In genomic region chr11:98775348-98776051, GRCm38 (mm10) we compare ENCODE assay signal across 1 mouse cellular context.
TF ChIP-seq lines count a peak whose summit lies in the region.

No protein-coding gene starts in this region.

TF ChIP-seq in CH12.LX, 34 proteins besides CTCF, POLR2A, EP300 and RAD21:
- TF ChIP-seq MAFK (IDR thresholded peaks at IDR 0.05; ENCODE audit: insufficient replicate concordance, low read length) (no peak), JUN (IDR thresholded peaks at IDR 0.05; ENCODE audit: insufficient read depth, low read depth, low read length) (no peak), RCOR1 (conservative IDR thresholded peaks at IDR 0.05; ENCODE audit: low read depth, low read length) (no peak), PAX5 (IDR thresholded peaks at IDR 0.05; ENCODE audit: low read length) (no peak), CHD2 (IDR thresholded peaks at IDR 0.05; ENCODE audit: low read length) (peak; percentile 39; the same call in 1 of the 2 replicates), IRF4 (IDR thresholded peaks at IDR 0.05; ENCODE audit: low read depth, low read length) (no peak), POLR2AphosphoS2 (IDR thresholded peaks at IDR 0.05; ENCODE audit: low read depth, low read length) (no peak), MEF2A (IDR thresholded peaks at IDR 0.05; ENCODE audit: borderline replicate concordance, low read depth, low read length) (no peak), MYC (IDR thresholded peaks at IDR 0.05; ENCODE audit: low read depth, low read length) (peak; percentile 89), NELFE (IDR thresholded peaks at IDR 0.05; ENCODE audit: low read depth, low read length) (no peak; the same call in 1 of the 2 replicates), UBTF (IDR thresholded peaks at IDR 0.05; ENCODE audit: low read depth, low read length) (no peak), HCFC1 (IDR thresholded peaks at IDR 0.05; ENCODE audit: low read depth, low read length) (peak; percentile 95), TCF12 (IDR thresholded peaks at IDR 0.05; ENCODE audit: low read depth, low read length) (no peak), GABPA (IDR thresholded peaks at IDR 0.05; ENCODE audit: insufficient replicate concordance, low read depth, low read length) (peak; percentile 9; the same call in 1 of the 2 replicates), ZC3H11A (IDR thresholded peaks at IDR 0.05; ENCODE audit: low read depth, low read length) (no peak), BHLHE40 (IDR thresholded peaks at IDR 0.05; ENCODE audit: low read depth, low read length) (peak; percentile 86), SMC3 (IDR thresholded peaks at IDR 0.05; ENCODE audit: low read depth, low read length) (no peak), KAT2A (IDR thresholded peaks at IDR 0.05; ENCODE audit: insufficient replicate concordance, low read length) (peak; percentile 77; the same call in 1 of the 2 replicates), SIN3A (IDR thresholded peaks at IDR 0.05; ENCODE audit: low read length) (peak; percentile 82; the same call in 1 of the 2 replicates), MAX (IDR thresholded peaks at IDR 0.05; ENCODE audit: low read length) (peak; percentile 97), JUND (conservative IDR thresholded peaks at IDR 0.05; ENCODE audit: low read depth, low read length) (no peak), E2F4 (IDR thresholded peaks at IDR 0.05; ENCODE audit: insufficient replicate concordance, low read depth, low read length) (no peak), NRF1 (IDR thresholded peaks at IDR 0.05; ENCODE audit: low read depth, low read length) (peak; percentile 97), ZMIZ1 (IDR thresholded peaks at IDR 0.05; ENCODE audit: low read depth, low read length) (no peak), USF1 (IDR thresholded peaks at IDR 0.05; ENCODE audit: low read depth, low read length) (0 out of 2 replicates have a peak, but pooled peaks have one; percentile 27), ZKSCAN1 (IDR thresholded peaks at IDR 0.05; ENCODE audit: borderline replicate concordance, low read depth, low read length) (no peak), ZNF384 (IDR thresholded peaks at IDR 0.05; ENCODE audit: low read depth, low read length) (no peak), MAZ (IDR thresholded peaks at IDR 0.05; ENCODE audit: low read depth, low read length) (no peak), CHD1 (IDR thresholded peaks at IDR 0.05; ENCODE audit: low read depth, low read length) (no peak), ELF1 (IDR thresholded peaks at IDR 0.05; ENCODE audit: low read depth, low read length) (peak; percentile 59; the same call in 1 of the 2 replicates), USF2 (conservative IDR thresholded peaks at IDR 0.05; ENCODE audit: low read depth, low read length) (no peak), ETS1 (conservative IDR thresholded peaks at IDR 0.05; ENCODE audit: low read depth, low read length) (peak; percentile 62), MXI1 (IDR thresholded peaks at IDR 0.05; ENCODE audit: low read depth, low read length) (peak; percentile 94; the same call in 1 of the 2 replicates), TBP (conservative IDR thresholded peaks at IDR 0.05; ENCODE audit: low read depth, low read length) (no peak)
